Mouse (Mus musculus) small intestine, adult 2 months (tissue): ENCODE data around the gene Wnt9b.

Experiments used
- CTCF ChIP-seq: fragments of 200-500 bp; IDR thresholded peaks from 2 replicates; pipeline ENCODE4 v1.5.1; 2012; ENCODE audit warnings: low read depth, mild to moderate bottlenecking, control low read depth, inconsistent platforms, low read length, moderate library complexity, mixed read lengths; ENCODE audit not compliant: insufficient replicate concordance, insufficient read length; ENCODE audit errors: extremely low read depth
- POLR2A ChIP-seq: fragments of 200-500 bp; IDR thresholded peaks from 2 replicates; pipeline ENCODE4 v1.6.1; 2012; ENCODE audit warnings: low read depth, mild to moderate bottlenecking, control low read depth, inconsistent platforms, low read length, moderate library complexity

DNA sequence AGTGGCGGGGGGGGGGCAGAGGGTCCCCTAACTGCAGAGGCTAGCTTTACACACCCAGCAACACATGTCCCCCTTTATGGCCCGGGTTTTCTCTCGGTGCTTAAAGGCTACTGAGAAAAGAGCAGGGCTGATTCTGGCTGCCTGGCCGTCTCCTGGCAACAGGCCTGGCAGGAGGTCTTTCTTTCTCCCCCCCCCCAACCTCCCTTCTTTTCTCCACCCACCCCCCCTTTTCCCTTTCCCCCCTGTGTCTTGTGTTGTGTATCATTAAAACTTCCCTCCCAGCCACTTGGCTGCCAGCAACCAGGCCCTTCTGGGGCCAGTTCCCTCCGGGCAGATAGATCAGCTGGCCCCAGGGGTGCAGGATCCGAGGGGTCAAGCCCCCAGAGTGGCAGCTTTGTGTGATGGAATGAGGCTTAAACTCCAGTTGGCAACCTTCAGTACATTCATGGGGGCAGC, 16.0 kb upstream of the Wnt9b start:
- no peak for TF ChIP-seq CTCF
- TF ChIP-seq POLR2A, result no peak
